Mouse (Mus musculus): ENCODE data around the gene Sept9. TPM values are rescaled to one million over a fixed set of nuclear protein-coding genes. Genes with fewer than 3 reads are reported as not detected.
"Not testable (repeated sequence)": the region's sequence is repeated elsewhere in the genome, so short reads cannot be mapped to it uniquely, and the experiment has no call there.

Gene Sept9
- polyA plus RNA-seq, 1 experiment, result 13.3 TPM

DNA sequence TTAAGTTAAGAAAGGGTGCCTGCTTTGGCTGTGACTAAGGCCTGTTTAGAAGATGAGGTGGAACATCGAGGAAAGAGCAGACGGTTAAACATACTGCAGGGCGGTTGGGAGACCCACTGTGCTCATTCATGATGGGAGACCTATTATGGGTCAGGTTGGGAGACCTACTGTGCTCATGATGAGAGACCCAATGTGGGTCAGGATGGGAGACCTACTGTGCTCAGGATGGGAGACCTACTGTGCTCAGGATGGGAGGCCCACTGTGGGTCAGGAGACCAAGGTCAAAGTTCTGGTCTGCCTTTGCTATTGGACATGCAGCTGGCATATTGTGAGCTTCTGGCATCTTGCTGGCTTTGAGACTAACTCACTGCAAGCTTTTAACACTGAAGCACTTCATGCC is 139.6 kb downstream of the Sept9 start:
- 90% methylated on average over 3 of the region's 3 CpGs for WGBS
- Histone ChIP-seq H3K4me3 (replicated peaks; ENCODE audit: insufficient read depth, low read depth, low read length) (no peak overlapping the region), H3K27ac (ENCODE audit: insufficient read depth, low read length) (no peak overlapping the region), H3K4me1 (ENCODE audit: control insufficient read depth, insufficient read depth, low read length) (no peaks in the 10 kb centered on the region), H3K27me3 (ENCODE audit: control insufficient read depth, insufficient read depth, low read length) (no peaks in the 10 kb centered on the region)
- no peak for TF ChIP-seq POLR2A (IDR thresholded peaks at IDR 0.05; ENCODE audit: borderline replicate concordance, insufficient read depth, low read length)
- TF ChIP-seq CTCF (IDR thresholded peaks at IDR 0.05; ENCODE audit: borderline replicate concordance, insufficient read depth, low read depth, low read length), result no peak
- no peak for DNase-seq

- H3K4me1 ChIP-seq (ENCODE audit: control insufficient read depth, insufficient read depth, low read length), result no peaks in the 10 kb centered on the region
- 38% methylated on average over 7 of the region's 7 CpGs for WGBS
- no peak overlapping the region for H3K27ac ChIP-seq (ENCODE audit: insufficient read depth, low read length)
- TF ChIP-seq CTCF (IDR thresholded peaks at IDR 0.05; ENCODE audit: borderline replicate concordance, insufficient read depth, low read depth, low read length) (no peak), POLR2A (IDR thresholded peaks at IDR 0.05; ENCODE audit: borderline replicate concordance, insufficient read depth, low read length) (no peak)
- H3K27me3 ChIP-seq (ENCODE audit: control insufficient read depth, insufficient read depth, low read length), result no peaks in the 10 kb centered on the region
- no peak overlapping the region for H3K4me3 ChIP-seq (replicated peaks; ENCODE audit: insufficient read depth, low read depth, low read length)
- no peak for DNase-seq
These were observed 141.8 kb downstream of the Sept9 start for GRCm38 (mm10) chr11:117341218-117341617.

DNA sequence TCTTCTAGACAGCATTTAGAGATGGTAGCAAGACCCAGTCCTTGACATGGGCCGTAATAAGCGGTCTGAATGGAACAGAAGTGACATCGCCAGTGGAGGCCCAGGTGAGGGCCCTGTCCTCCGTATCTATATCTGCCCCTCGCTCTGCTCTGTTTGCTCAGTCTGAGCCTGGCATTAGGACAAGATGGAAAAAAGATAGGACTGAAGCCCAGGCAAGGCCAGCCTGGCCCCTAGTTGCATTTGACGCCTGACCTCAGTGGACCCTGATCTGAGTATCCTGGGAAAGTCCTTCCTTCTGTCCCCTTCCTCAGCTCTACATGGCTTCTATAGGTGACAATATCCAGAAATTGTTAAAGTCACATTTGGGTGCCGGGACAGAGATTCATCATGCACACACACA is 142.6 kb downstream of the Sept9 start:
- DNase-seq, result no peak
- H3K27me3 ChIP-seq (ENCODE audit: control insufficient read depth, insufficient read depth, low read length), result no peaks in the 10 kb centered on the region
- WGBS, result 95% methylated on average over 7 of the region's 7 CpGs
- no peaks in the 10 kb centered on the region for H3K4me1 ChIP-seq (ENCODE audit: control insufficient read depth, insufficient read depth, low read length)
- no peak overlapping the region for H3K27ac ChIP-seq (ENCODE audit: insufficient read depth, low read length)
- H3K4me3 ChIP-seq (replicated peaks; ENCODE audit: insufficient read depth, low read depth, low read length), result no peak overlapping the region
- no peak for TF ChIP-seq POLR2A (IDR thresholded peaks at IDR 0.05; ENCODE audit: borderline replicate concordance, insufficient read depth, low read length)

DNA sequence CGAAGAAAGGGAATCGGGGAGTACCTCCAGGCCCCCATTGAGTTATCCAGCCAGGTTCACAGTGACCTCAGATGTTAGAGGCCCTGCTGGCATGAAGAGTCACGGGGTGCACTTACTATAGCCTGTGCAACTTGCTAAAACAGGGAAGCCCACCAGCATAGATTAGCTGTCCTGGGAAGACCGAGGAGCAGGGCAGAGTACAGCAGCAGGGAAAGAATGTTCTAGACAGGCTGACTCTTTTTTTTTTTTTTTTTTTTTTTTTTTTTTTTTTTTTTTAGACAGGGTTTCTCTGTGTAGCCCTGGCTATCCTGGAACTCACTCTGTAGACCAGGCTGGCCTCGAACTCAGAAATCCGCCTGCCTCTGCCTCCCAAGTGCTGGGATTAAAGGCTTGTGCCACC is 143.0 kb downstream of the Sept9 start:
- not testable (repeated sequence) for H3K27me3 ChIP-seq (ENCODE audit: control insufficient read depth, insufficient read depth, low read length); H3K27ac ChIP-seq (ENCODE audit: insufficient read depth, low read length); H3K4me1 ChIP-seq (ENCODE audit: control insufficient read depth, insufficient read depth, low read length); DNase-seq; H3K4me3 ChIP-seq (replicated peaks; ENCODE audit: insufficient read depth, low read depth, low read length)
- 92% methylated on average over 6 of the region's 6 CpGs for WGBS

- Histone ChIP-seq H3K4me1 (ENCODE audit: control insufficient read depth, insufficient read depth, low read length) (no peaks in the 10 kb centered on the region), H3K27me3 (ENCODE audit: control insufficient read depth, insufficient read depth, low read length) (no peaks in the 10 kb centered on the region), H3K4me3 (replicated peaks; ENCODE audit: insufficient read depth, low read depth, low read length) (no peak overlapping the region), H3K27ac (ENCODE audit: insufficient read depth, low read length) (no peak overlapping the region)
- TF ChIP-seq CTCF (IDR thresholded peaks at IDR 0.05; ENCODE audit: borderline replicate concordance, insufficient read depth, low read depth, low read length), result no peak
- no peak for TF ChIP-seq POLR2A (IDR thresholded peaks at IDR 0.05; ENCODE audit: borderline replicate concordance, insufficient read depth, low read length)
- DNase-seq, result no peak
- WGBS, result 92% methylated on average over 5 of the region's 5 CpGs
These were observed 144.3 kb downstream of the Sept9 start for GRCm38 (mm10) chr11:117343800-117344199.

DNA sequence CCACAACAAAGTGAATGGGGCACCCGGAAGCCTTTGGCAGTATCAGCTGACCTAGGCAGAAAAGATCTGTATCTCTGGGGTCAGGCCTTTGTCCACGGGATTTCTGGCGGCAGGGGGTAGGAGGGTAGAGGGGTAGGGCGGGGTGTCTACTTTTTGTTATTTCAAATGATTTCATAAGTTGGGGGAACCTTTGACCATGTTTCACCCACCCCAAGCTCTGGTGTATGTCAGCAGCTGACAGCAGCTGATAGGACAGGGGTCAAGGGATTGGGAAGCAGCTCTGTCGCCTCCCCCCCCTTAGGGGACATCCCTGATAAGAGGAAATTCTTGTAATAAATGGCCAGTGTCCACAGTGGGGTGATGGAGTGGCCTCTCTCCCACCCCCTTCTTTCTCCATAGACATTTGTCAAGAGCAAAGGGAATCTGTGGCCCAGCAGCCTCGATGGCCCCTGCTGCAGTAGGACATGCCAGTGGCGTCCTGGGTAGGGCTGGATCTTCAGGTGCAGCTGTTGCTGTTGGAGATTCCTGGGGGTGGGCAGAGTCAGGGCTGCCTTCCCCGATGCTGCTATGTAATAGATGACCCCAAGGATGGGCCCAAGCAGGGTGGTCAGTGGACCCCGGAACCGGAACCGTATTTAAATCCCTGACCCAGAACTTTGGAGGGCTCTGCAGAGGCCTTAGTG is 145.0 kb downstream of the Sept9 start:
- 52% methylated on average over 11 of the region's 11 CpGs for WGBS
- TF ChIP-seq CTCF (IDR thresholded peaks at IDR 0.05; ENCODE audit: borderline replicate concordance, insufficient read depth, low read depth, low read length) (no peak), POLR2A (IDR thresholded peaks at IDR 0.05; ENCODE audit: borderline replicate concordance, insufficient read depth, low read length) (no peak)
- no peak for DNase-seq
- H3K4me1 ChIP-seq (ENCODE audit: control insufficient read depth, insufficient read depth, low read length), result no peaks in the 10 kb centered on the region
- H3K27me3 ChIP-seq (ENCODE audit: control insufficient read depth, insufficient read depth, low read length), result no peaks in the 10 kb centered on the region
- H3K4me3 ChIP-seq (replicated peaks; ENCODE audit: insufficient read depth, low read depth, low read length), result no peak overlapping the region
- H3K27ac ChIP-seq (ENCODE audit: insufficient read depth, low read length), result no peak overlapping the region

GRCm38 (mm10) chr11:117345022-117345765 is 145.7 kb downstream of the Sept9 start:
- H3K4me3 ChIP-seq (replicated peaks; ENCODE audit: insufficient read depth, low read depth, low read length), result no peak overlapping the region
- WGBS, result 27% methylated on average over 12 of the region's 12 CpGs
- no peak overlapping the region for H3K27ac ChIP-seq (ENCODE audit: insufficient read depth, low read length)
- TF ChIP-seq POLR2A (IDR thresholded peaks at IDR 0.05; ENCODE audit: borderline replicate concordance, insufficient read depth, low read length) (no peak), CTCF (IDR thresholded peaks at IDR 0.05; ENCODE audit: borderline replicate concordance, insufficient read depth, low read depth, low read length) (no peak)
- DNase-seq, result no peak
- H3K27me3 ChIP-seq (ENCODE audit: control insufficient read depth, insufficient read depth, low read length), result no peaks in the 10 kb centered on the region
- no peaks in the 10 kb centered on the region for H3K4me1 ChIP-seq (ENCODE audit: control insufficient read depth, insufficient read depth, low read length)

GRCm38 (mm10) chr11:117347256-117347655 is 147.8 kb downstream of the Sept9 start:
- Histone ChIP-seq H3K27me3 (ENCODE audit: control insufficient read depth, insufficient read depth, low read length) (no peaks in the 10 kb centered on the region), H3K4me3 (replicated peaks; ENCODE audit: insufficient read depth, low read depth, low read length) (no peak overlapping the region), H3K27ac (ENCODE audit: insufficient read depth, low read length) (no peak overlapping the region), H3K4me1 (ENCODE audit: control insufficient read depth, insufficient read depth, low read length) (no peaks in the 10 kb centered on the region)
- no peak for TF ChIP-seq POLR2A (IDR thresholded peaks at IDR 0.05; ENCODE audit: borderline replicate concordance, insufficient read depth, low read length)
- no peak for TF ChIP-seq CTCF (IDR thresholded peaks at IDR 0.05; ENCODE audit: borderline replicate concordance, insufficient read depth, low read depth, low read length)
- no peak for DNase-seq
- WGBS, result 79% methylated on average over 4 of the region's 4 CpGs

All from cerebellum, adult 2 months (tissue).